Mouse (Mus musculus) myocyte (in vitro differentiated cells): ENCODE data around the gene Lmod1.

Experiments used
- E2F4 ChIP-seq: IDR thresholded peaks from one replicate; pipeline ENCODE4 v1.6.1; 2011; ENCODE audit warnings: mild to moderate bottlenecking, control low read depth, moderate library complexity; ENCODE audit not compliant: insufficient read depth
- MAX ChIP-seq: IDR thresholded peaks from one replicate; pipeline ENCODE4 v1.6.1; 2011; ENCODE audit warnings: low read depth, mild to moderate bottlenecking, control low read depth
- MYOD1 ChIP-seq, 3 experiments: IDR thresholded peaks; one replicate each; pipeline ENCODE4 v1.6.1; 2011; ENCODE audit warnings: control low read depth in 2 of 3, low read depth in 2 of 3, mild to moderate bottlenecking in 2 of 3, moderate library complexity in 1 of 3; ENCODE audit not compliant: insufficient read length in 2 of 3, control insufficient read depth in 1 of 3
- MYOG ChIP-seq, 3 experiments: IDR thresholded peaks; one replicate each; pipeline ENCODE4 v1.6.1; 2011; ENCODE audit warnings: control low read depth in 2 of 3, low read depth in 2 of 3, mild to moderate bottlenecking in 2 of 3; ENCODE audit not compliant: insufficient read length in 2 of 3, control insufficient read depth in 1 of 3, insufficient read depth in 1 of 3
- POLR2A ChIP-seq: IDR thresholded peaks from one replicate; pipeline ENCODE4 v1.6.1; 2011; ENCODE audit warnings: low read depth, mild to moderate bottlenecking, control low read depth, moderate library complexity; ENCODE audit not compliant: insufficient read length
- POLR2AphosphoS2 ChIP-seq: IDR thresholded peaks from one replicate; pipeline ENCODE4 v1.6.1; 2011; ENCODE audit warnings: low read depth, control low read depth; ENCODE audit not compliant: insufficient read length
- SRF ChIP-seq: IDR thresholded peaks from one replicate; pipeline ENCODE4 v1.6.1; 2011; ENCODE audit warnings: low read depth; ENCODE audit not compliant: control insufficient read depth, insufficient read length
- TCF12 ChIP-seq: IDR thresholded peaks from one replicate; pipeline ENCODE4 v1.6.1; 2011; ENCODE audit warnings: mild to moderate bottlenecking, control low read depth; ENCODE audit not compliant: poor library complexity, insufficient read depth, severe bottlenecking
- TCF3 ChIP-seq: IDR thresholded peaks from one replicate; pipeline ENCODE4 v1.6.1; 2011; ENCODE audit warnings: low read depth, control low read depth; ENCODE audit not compliant: insufficient read length
- USF1 ChIP-seq: IDR thresholded peaks from one replicate; pipeline ENCODE4 v1.6.1; 2011; ENCODE audit warnings: low read depth, mild to moderate bottlenecking, control low read depth, moderate library complexity

- TF ChIP-seq MYOD1 (IDR thresholded peaks at IDR 0.05; ENCODE audit: control insufficient read depth in 1 of 3, insufficient read length in 2 of 3, low read depth in 2 of 3) (no peak), POLR2AphosphoS2 (no peak), E2F4 (no peak), POLR2A (no peak), TCF12 (no peak), MAX (no peak), USF1 (no peak), MYOG (IDR thresholded peaks at IDR 0.05; ENCODE audit: control insufficient read depth in 1 of 3, insufficient read depth in 1 of 3, insufficient read length in 2 of 3, low read depth in 2 of 3) (no peak), SRF (no peak), TCF3 (no peak)
Observed at GRCm38 (mm10) chr1:135413996-135414395, 89.4 kb downstream of the Lmod1 start.
